Mouse (Mus musculus) forebrain, embryonic 13.5 days (tissue): ENCODE results near the gene Asphd2. TPM values are rescaled to one million over a fixed set of nuclear protein-coding genes. Genes with fewer than 3 reads are reported as not detected.
"Not testable (repeated sequence)": the region's sequence is repeated elsewhere in the genome, so short reads cannot be mapped to it uniquely, and the experiment has no call there.

Experiments used
- ATAC-seq: fragments of 200-750 bp; cut with Nextera tagmentation; 2 replicates; pipeline ENCODE4 v1.8.0; 2017
- H3K27ac ChIP-seq: fragments of 300-500 bp; sonication (generic); 2 replicates; pipeline ENCODE4 v1.5.1; 2015; ENCODE audit warnings: inconsistent platforms, mild to moderate bottlenecking, moderate library complexity
- H3K27me3 ChIP-seq: fragments of 300-500 bp; sonication (generic); 2 replicates; pipeline ENCODE4 v1.6.1; 2015; ENCODE audit warnings: mild to moderate bottlenecking, inconsistent platforms
- H3K36me3 ChIP-seq: fragments of 300-500 bp; sonication (generic); 2 replicates; pipeline ENCODE4 v1.6.1; 2015; ENCODE audit warnings: mild to moderate bottlenecking, inconsistent platforms; ENCODE audit not compliant: poor library complexity, severe bottlenecking
- H3K4me1 ChIP-seq: fragments of 300-500 bp; sonication (generic); 2 replicates; pipeline ENCODE4 v1.6.1; 2015; ENCODE audit warnings: inconsistent platforms
- H3K4me2 ChIP-seq: fragments of 300-500 bp; sonication (generic); 2 replicates; pipeline ENCODE4 v1.6.1; 2015; ENCODE audit warnings: inconsistent platforms, mild to moderate bottlenecking, moderate library complexity
- H3K4me3 ChIP-seq: fragments of 300-500 bp; sonication (generic); 2 replicates; pipeline ENCODE4 v1.5.1; 2015; ENCODE audit warnings: mild to moderate bottlenecking, inconsistent platforms
- H3K9ac ChIP-seq: fragments of 300-500 bp; sonication (generic); 2 replicates; pipeline ENCODE4 v1.6.1; 2015; ENCODE audit warnings: mild to moderate bottlenecking, inconsistent platforms
- H3K9me3 ChIP-seq: fragments of 300-500 bp; sonication (generic); replicated peaks from 2 replicates; pipeline ENCODE4 v1.6.1; 2016; ENCODE audit warnings: inconsistent platforms
- WGBS: fragments of 180-500 bp; shearing (Covaris S2); methylation state at CpG from one replicate; pipeline ENCODE4 v1.1.7; 2015; 5-methylcytosine and 5-hydroxymethylcytosine counted together
- polyA plus RNA-seq: library from polyadenylated mRNA; unstranded; fragments of >200 nt; fragmentation: Nextera tagmentation; extraction: Ambion mirVana; gene quantifications from 2 replicates; pipeline ENCODE4 v1.2.1, GENCODE M21; 2015

Asphd2 gene
- polyA plus RNA-seq, result 21.4 and 23.8 TPM in 2 replicates

DNA sequence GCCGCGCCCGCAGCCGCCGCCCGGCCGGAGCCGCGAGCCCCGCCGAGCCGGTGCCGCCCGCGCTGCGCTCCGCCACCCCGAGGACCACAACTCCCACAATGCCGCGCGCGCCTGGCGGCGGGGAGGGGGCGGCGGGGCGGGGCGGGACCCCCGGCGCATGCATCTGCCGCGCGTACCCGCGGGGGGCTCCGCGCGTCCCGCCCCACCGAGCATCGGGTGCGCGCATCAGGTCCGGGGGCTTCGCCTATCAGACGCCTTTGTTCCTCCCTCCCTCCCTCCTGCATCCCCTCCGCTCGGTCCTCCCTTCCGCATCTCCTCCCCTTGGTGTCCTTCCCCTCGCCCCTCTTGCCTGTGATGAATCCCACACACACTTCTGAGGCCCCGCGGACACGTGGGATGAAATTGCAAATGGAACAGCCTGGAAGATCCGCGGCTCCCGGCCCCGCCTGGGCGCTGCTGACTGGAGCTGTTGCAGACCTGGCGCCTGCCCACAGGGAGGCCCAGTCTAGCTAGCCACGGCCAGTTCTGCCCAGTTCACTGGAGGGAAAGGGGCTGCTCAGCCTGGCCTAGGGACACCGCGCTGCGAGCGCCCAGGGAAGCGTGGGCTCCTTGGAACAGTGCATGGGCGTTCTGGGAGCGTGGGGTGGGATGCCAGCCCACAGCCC lies at the start of gene Asphd2:
Gene Asphd2 (minus strand): TSS at position 88 of the 665 bp plus-strand sequence.
- 2% methylated on average over 27 of the region's 67 CpGs for WGBS
- H3K4me3 ChIP-seq, result peak within 1 kb of the TSS; percentile 70
- no peaks in the 10 kb centered on the region for H3K27me3 ChIP-seq
- ATAC-seq, result peak; percentile 86
- peak within 1 kb of the TSS; percentile 93 for H3K27ac ChIP-seq
- peaks cover 53% of the 10 kb centered on the region for H3K4me1 ChIP-seq
- peak within 1 kb of the TSS; percentile 89 for H3K4me2 ChIP-seq
- H3K36me3 ChIP-seq, result peaks cover 20% of the 10 kb centered on the region
- H3K9me3 ChIP-seq, result no peaks in the 10 kb centered on the region
- peak within 1 kb of the TSS; percentile 82 for H3K9ac ChIP-seq

DNA sequence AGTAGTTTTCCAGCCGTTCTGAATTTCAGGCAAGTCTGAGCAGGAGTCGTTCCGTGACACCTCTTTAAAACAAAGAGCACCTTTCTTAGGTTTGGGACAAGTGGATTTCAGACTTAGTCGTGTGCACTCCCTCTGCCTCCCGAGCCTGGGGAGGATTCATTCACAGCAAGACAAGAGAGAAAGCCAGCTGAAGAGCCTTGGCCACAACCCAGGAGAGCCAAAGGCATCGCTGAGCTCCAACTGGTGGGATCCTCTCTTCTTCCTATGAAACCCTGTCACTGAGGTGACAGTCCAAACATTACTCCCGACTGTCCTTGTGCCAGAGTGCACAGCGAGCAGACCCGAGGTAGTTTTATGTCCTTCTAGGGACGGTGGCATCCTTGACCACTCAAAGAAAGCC lies 43.9 kb upstream of the Asphd2 start:
- Histone ChIP-seq H3K4me3 (no peak overlapping the region), H3K9me3 (no peaks in the 10 kb centered on the region), H3K4me2 (no peak overlapping the region), H3K36me3 (peaks cover 13% of the 10 kb centered on the region; the same call in 1 of the 2 replicates), H3K9ac (no peak overlapping the region), H3K27me3 (no peaks in the 10 kb centered on the region), H3K27ac (no peak overlapping the region), H3K4me1 (no peaks in the 10 kb centered on the region; the same call in 1 of the 2 replicates)
- ATAC-seq, result no peak
- 58% methylated on average over 10 of the region's 10 CpGs for WGBS

DNA sequence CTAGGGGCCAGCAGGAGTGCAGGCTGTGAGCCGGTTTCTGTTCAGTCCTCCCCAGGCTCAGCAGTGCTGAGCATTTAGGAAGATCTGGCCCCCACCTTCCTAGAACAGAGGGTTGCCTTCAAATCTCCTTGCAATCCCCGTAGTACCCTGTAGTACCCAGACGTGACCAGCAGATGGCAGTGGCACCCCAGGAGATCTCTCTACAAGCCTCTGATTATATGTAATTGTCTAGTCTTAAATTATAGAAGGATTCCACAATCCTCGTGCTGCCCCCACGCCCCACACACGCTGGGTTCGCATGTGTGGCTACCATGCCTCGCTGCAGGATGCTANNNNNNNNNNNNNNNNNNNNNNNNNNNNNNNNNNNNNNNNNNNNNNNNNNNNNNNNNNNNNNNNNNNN lies 38.3 kb upstream of the Asphd2 start:
- Histone ChIP-seq H3K4me1 (peaks cover 14% of the 10 kb centered on the region), H3K9ac (no peak overlapping the region), H3K27ac (peak overlapping the region; percentile 19; the same call in 1 of the 2 replicates), H3K36me3 (peaks cover 7% of the 10 kb centered on the region; the same call in 1 of the 2 replicates), H3K4me3 (no peak overlapping the region), H3K4me2 (no peak overlapping the region), H3K9me3 (no peaks in the 10 kb centered on the region), H3K27me3 (peaks cover 22% of the 10 kb centered on the region)
- ATAC-seq, result peak; percentile 55
- under 1% methylated on average over 8 of the region's 8 CpGs for WGBS

DNA sequence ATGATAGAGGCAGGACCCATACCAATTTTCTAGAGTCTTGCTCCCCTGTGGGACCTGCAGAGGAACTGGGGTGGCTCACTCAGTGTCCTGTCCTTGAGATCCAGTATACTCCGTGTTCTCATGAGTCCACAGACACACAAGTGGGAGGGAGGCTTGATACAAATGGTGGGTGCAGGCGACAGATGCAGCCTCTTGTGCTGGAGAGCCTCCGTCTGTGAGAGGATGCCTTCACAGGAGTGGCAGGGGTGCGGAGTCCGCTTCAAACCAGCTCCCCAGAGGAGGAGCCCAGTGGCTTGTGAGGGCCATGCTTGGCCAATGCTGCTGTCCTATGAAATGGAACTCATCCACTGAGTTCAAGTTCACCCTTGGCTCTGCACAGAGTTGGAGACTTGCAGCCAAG lies 37.4 kb upstream of the Asphd2 start:
- WGBS, result 55% methylated on average over 5 of the region's 5 CpGs
- Histone ChIP-seq H3K4me3 (no peak overlapping the region), H3K9me3 (no peaks in the 10 kb centered on the region), H3K27ac (no peak overlapping the region), H3K9ac (no peak overlapping the region), H3K36me3 (peaks cover 7% of the 10 kb centered on the region; the same call in 1 of the 2 replicates), H3K27me3 (peaks cover 22% of the 10 kb centered on the region), H3K4me2 (no peak overlapping the region), H3K4me1 (peaks cover 14% of the 10 kb centered on the region)
- no peak for ATAC-seq

DNA sequence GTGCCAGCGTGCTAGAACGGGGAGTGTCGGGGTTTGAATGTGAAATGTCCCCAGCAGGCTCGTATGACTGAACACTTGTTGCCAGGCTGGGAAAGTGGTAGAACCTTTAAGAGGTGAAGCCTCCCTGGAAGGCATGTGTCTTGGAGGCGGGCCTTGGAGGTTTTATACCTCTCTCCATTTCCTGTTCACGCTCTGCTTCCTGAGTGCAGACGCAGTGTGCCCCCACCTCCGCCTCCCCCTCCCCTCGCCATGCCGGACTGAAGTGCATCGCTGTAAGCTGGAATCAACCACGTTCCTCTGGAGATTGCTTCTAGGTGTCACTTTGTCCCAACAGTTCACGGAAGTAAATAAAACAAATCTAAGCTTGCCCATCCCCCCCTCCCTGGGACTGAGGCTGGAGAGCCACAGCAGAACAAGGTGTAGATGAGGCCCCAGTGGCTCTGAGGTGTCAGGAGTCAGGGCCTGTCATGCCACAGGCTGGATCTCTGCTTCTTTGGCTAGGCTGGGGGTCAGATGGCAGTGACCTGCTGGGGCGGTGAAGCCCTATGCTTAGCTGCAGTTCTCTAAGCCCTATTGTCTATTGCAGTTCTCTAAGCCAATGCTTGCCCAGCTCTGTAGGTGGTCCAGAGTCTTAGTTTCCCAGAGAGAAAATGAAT lies 36.6 kb upstream of the Asphd2 start:
- Histone ChIP-seq H3K27me3 (peaks cover 22% of the 10 kb centered on the region), H3K36me3 (0 out of 2 replicates have a peak, but pooled peaks cover 7% of the 10 kb centered on the region), H3K9me3 (no peaks in the 10 kb centered on the region), H3K27ac (no peak overlapping the region), H3K4me2 (no peak overlapping the region), H3K4me1 (peaks cover 14% of the 10 kb centered on the region), H3K9ac (no peak overlapping the region), H3K4me3 (no peak overlapping the region)
- no peak for ATAC-seq
- 24% methylated on average over 14 of the region's 14 CpGs for WGBS

DNA sequence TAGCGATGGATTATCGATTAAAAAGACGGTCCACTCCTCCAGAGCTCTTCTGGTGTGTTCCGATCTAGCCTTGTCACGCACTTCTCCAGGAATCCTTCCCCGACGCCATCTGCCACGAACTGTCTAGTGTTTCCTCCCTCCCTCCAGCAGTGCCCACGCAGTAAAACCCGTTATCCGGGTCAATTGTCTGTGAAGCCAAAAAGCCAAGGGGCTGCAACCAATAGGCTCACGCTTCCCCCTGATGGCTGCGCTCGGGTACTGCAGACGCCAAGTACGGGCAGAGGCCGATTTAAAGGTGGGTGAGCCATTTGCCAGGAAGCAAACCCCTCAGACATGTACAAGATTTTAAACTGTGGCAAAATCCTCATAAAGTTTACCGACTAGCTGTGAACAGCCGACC lies 34.3 kb upstream of the Asphd2 start:
- no peak overlapping the region for H3K27ac ChIP-seq
- peak overlapping the region; percentile 38 for H3K4me2 ChIP-seq
- no peak overlapping the region for H3K9ac ChIP-seq
- peak; percentile 34; the same call in 1 of the 2 replicates for ATAC-seq
- H3K4me1 ChIP-seq, result peaks cover 14% of the 10 kb centered on the region
- H3K27me3 ChIP-seq, result peaks cover 25% of the 10 kb centered on the region
- WGBS, result 15% methylated on average over 19 of the region's 19 CpGs
- H3K36me3 ChIP-seq, result peaks cover 7% of the 10 kb centered on the region
- no peaks in the 10 kb centered on the region for H3K9me3 ChIP-seq
- no peak overlapping the region for H3K4me3 ChIP-seq

DNA sequence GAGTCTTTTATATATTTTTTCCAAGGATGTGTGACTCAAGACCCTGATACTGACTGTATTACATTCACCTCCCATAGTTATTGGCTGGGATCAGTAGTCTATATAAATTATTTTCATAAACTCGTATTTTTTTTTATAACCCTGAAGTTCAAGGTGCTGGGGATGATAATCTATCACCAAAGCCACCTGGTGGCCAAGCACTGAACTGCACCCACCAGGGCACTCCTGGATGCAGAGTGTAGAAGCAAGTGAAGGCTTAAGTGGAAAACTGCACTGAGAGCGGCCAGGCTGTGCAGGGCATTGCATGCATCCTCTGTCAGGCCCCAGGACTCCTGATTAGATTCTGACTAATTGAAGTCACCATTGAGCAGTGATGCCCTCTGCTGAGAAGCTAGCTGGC lies 32.6 kb upstream of the Asphd2 start:
- ATAC-seq, result peak; percentile 41; the same call in 1 of the 2 replicates
- Histone ChIP-seq H3K9me3 (no peaks in the 10 kb centered on the region), H3K4me1 (peaks cover 10% of the 10 kb centered on the region), H3K27ac (no peak overlapping the region), H3K27me3 (peaks cover 25% of the 10 kb centered on the region), H3K9ac (no peak overlapping the region), H3K4me3 (no peak overlapping the region), H3K36me3 (peaks cover 18% of the 10 kb centered on the region), H3K4me2 (no peak overlapping the region)
- WGBS, result 45% methylated on average over 2 of the region's 2 CpGs

DNA sequence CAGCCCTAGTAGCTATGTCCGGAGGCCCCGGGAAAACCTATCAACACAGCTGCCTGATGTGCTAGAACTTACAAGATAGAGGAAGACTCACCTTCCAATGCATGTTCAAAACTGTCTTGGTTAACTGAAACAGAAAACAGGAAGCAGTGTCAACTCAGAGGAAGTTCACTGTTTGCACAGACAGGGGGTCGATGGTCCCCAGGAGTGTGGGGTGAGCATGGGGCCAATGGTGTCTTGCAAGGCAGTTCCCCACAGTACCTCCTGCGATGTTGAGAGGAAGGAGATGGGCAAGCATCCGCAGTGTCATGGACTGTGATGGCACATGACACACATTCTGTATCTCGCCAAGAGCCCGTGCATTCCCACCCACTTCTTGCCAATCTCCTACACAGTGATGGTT lies 32.0 kb upstream of the Asphd2 start:
- Histone ChIP-seq H3K9ac (no peak overlapping the region), H3K4me3 (no peak overlapping the region), H3K4me2 (no peak overlapping the region), H3K27me3 (peaks cover 18% of the 10 kb centered on the region; the same call in 1 of the 2 replicates), H3K36me3 (peaks cover 22% of the 10 kb centered on the region), H3K9me3 (no peaks in the 10 kb centered on the region), H3K27ac (no peak overlapping the region), H3K4me1 (peaks cover 10% of the 10 kb centered on the region)
- 86% methylated on average over 7 of the region's 7 CpGs for WGBS
- ATAC-seq, result no peak

DNA sequence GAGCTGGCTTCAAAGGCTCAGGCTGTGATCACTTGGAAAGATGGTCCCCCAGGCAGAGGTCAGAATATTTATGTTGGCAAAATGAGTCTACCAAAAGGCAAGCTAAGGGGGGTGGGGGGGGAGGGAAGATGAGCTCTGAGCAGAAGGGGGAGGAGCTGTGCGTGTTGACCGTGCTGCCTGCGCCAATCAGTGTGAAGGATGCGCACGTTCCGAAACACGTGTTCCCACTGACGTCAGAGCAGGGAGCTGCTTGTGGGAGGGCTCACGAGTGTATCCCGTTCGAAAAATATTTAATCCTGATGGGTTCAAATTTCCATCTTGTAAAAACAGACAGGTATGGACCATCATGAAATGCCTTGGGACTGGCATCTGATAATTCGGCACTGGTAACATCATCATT lies 24.9 kb upstream of the Asphd2 start:
- 38% methylated on average over 12 of the region's 12 CpGs for WGBS

DNA sequence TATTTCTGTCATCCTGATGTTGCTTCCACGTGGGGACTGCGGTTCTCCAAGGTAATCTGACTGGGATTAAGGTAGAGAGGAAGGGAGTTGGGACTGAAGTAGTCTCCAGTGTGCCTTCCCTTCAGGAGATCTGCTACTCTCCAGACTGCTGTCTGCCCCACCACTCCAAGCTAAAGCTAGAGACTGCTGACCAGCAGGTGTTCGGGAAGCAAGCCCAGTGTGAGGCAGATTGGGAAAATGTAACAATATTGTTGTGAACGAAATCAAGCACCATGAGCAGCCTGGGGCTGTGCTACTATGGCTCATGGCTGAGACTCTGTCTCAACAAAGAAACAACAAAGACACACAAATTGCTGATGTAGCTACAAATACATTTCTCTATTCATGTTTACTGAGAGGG lies 23.4 kb upstream of the Asphd2 start:
- ATAC-seq, result no peak
- H3K9me3 ChIP-seq, result no peaks in the 10 kb centered on the region
- 51% methylated on average over 4 of the region's 4 CpGs for WGBS
- no peak overlapping the region for H3K4me3 ChIP-seq
- no peak overlapping the region for H3K27ac ChIP-seq
- H3K4me2 ChIP-seq, result no peak overlapping the region
- no peaks in the 10 kb centered on the region for H3K4me1 ChIP-seq
- H3K27me3 ChIP-seq, result peaks cover 6% of the 10 kb centered on the region; the same call in 1 of the 2 replicates
- H3K36me3 ChIP-seq, result peaks cover 18% of the 10 kb centered on the region
- H3K9ac ChIP-seq, result no peak overlapping the region

More for the DNA sequence above, 24.9 kb upstream of the Asphd2 start:
- ATAC-seq, result peak; percentile 55; the same call in 1 of the 2 replicates
- H3K36me3 ChIP-seq, result peaks cover 32% of the 10 kb centered on the region
- no peak overlapping the region for H3K4me3 ChIP-seq
- H3K4me2 ChIP-seq, result 0 out of 2 replicates have a peak overlapping the region, but pooled peaks have one; percentile 10
- no peaks in the 10 kb centered on the region for H3K9me3 ChIP-seq
- no peaks in the 10 kb centered on the region for H3K4me1 ChIP-seq
- no peak overlapping the region for H3K9ac ChIP-seq
- no peak overlapping the region for H3K27ac ChIP-seq
- H3K27me3 ChIP-seq, result peaks cover 7% of the 10 kb centered on the region; the same call in 1 of the 2 replicates

DNA sequence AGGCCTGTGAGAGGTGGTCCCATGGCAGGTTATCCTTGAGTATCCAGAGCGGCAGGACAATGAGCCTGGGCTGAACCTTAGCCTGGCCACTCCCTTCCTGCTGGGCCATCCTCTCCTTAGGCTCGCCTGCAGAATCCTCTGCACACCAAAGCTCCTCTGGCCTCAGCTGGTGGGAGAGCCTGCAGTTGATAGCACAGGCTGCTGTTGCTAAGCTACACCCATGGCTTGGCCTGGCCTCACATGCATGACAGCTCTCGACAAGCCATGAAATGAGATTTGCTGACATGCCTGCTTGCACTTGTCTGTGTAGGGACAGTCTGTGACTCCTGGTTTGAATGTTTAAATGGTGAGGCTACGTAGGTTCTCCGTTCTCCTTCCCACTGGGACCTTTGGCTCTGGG lies 22.0 kb upstream of the Asphd2 start:
- Histone ChIP-seq H3K27ac (no peak overlapping the region), H3K36me3 (peaks cover 12% of the 10 kb centered on the region), H3K4me3 (no peak overlapping the region), H3K4me1 (peaks cover 7% of the 10 kb centered on the region), H3K4me2 (no peak overlapping the region), H3K9ac (no peak overlapping the region), H3K9me3 (no peaks in the 10 kb centered on the region), H3K27me3 (peaks cover 6% of the 10 kb centered on the region; the same call in 1 of the 2 replicates)
- WGBS, result 59% methylated on average over 5 of the region's 5 CpGs
- no peak for ATAC-seq

DNA sequence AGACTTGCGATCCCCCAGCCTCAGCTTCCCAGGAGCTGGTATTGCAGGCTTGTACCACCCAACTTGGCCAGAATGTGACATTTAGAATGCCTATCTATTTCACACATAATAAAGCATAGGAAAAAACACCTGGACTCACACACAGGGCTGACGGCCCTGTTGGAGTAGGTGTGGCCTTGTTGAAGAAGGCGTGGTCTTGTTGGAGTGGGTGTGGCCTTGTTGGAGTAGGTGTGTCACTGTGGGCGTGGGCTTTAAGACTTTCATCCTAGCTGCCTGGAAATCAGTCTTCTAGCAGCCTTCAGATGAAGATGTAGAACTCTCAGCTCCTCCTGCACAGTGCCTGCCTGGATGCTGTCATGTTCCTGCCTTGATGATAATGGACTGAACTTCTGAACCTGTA lies 18.1 kb upstream of the Asphd2 start:
- H3K27me3 ChIP-seq, H3K9ac ChIP-seq, H3K4me2 ChIP-seq, H3K27ac ChIP-seq, H3K36me3 ChIP-seq, H3K4me3 ChIP-seq, ATAC-seq, H3K9me3 ChIP-seq: not testable (repeated sequence)
- peaks cover 29% of the 10 kb centered on the region for H3K4me1 ChIP-seq
- WGBS, result 84% methylated on average over 4 of the region's 4 CpGs
